Mouse (Mus musculus) heart, adult 2 months (tissue): Measurements from ENCODE around the gene Crtc1. TPM values are rescaled to one million over a fixed set of nuclear protein-coding genes. Genes with fewer than 3 reads are reported as not detected.

Experiments used
- DNase-seq, 2 experiments: peaks; one replicate each; pipeline ENCODE4 v3.0.0; 2021
- H3K27ac ChIP-seq: fragments of 200-600 bp; 2 replicates; pipeline ENCODE4 v1.8.1; 2022
- H3K27me3 ChIP-seq: fragments of 200-500 bp; 2 replicates; pipeline ENCODE4 v1.6.1; 2012; ENCODE audit warnings: mild to moderate bottlenecking, low read length, inconsistent platforms, mixed read lengths; ENCODE audit not compliant: control insufficient read depth, insufficient read depth
- H3K36me3 ChIP-seq: fragments of 200-500 bp; 2 replicates; pipeline ENCODE4 v1.6.1; 2012; ENCODE audit warnings: low read length, inconsistent platforms; ENCODE audit not compliant: control insufficient read depth, insufficient read depth
- H3K4me1 ChIP-seq: fragments of 200-500 bp; 2 replicates; pipeline ENCODE4 v1.6.1; 2011; ENCODE audit warnings: low read length; ENCODE audit not compliant: control insufficient read depth, insufficient read depth
- H3K4me3 ChIP-seq: fragments of 200-600 bp; 2 replicates; pipeline ENCODE4 v1.8.1; 2022
- H3K79me2 ChIP-seq: fragments of 200-500 bp; replicated peaks from 2 replicates; pipeline ENCODE4 v1.6.1; 2012; ENCODE audit warnings: mild to moderate bottlenecking, inconsistent platforms, low read length, moderate library complexity, mixed read lengths; ENCODE audit not compliant: control insufficient read depth, insufficient read depth
- H3K9ac ChIP-seq: fragments of 200-500 bp; 2 replicates; pipeline ENCODE4 v1.6.1; 2012; ENCODE audit warnings: low read depth, mild to moderate bottlenecking, control low read depth, inconsistent platforms, low read length, mixed read lengths
- CTCF ChIP-seq: fragments of 200-600 bp; IDR thresholded peaks from 2 replicates; pipeline ENCODE4 v1.8.1; 2022; ENCODE audit warnings: antibody characterized with exemption, mild to moderate bottlenecking, moderate library complexity
- EP300 ChIP-seq: fragments of 200-500 bp; IDR thresholded peaks from 2 replicates; pipeline ENCODE4 v1.6.1; 2011; ENCODE audit warnings: low read depth, low read length, control low read depth; ENCODE audit not compliant: insufficient read depth
- POLR2A ChIP-seq: fragments of 200-500 bp; IDR thresholded peaks from 2 replicates; pipeline ENCODE4 v1.6.1; 2011; ENCODE audit warnings: mild to moderate bottlenecking, low read depth, low read length, control low read depth; ENCODE audit not compliant: insufficient read depth
- WGBS: fragments of 180-500 bp; shearing (Covaris S2); methylation state at CpG from one replicate; pipeline ENCODE4 v1.1.7; 2018; 5-methylcytosine and 5-hydroxymethylcytosine counted together
- intact Hi-C: fragments of 180-260 bp; cut with DNase I; formaldehyde crosslinking; loops from one replicate; pipeline ENCODE4 v1.15.1; 2025
- polyA plus RNA-seq: library from polyadenylated mRNA; depleted of rRNA; stranded (reverse); fragments of >200 nt; gene quantifications from 2 replicates; pipeline ENCODE4 v1.2.3, GENCODE M21; 2012
- total RNA-seq, 2 experiments: library from RNA; stranded (reverse); gene quantifications; 2 replicates each; pipeline ENCODE4 v1.2.3; 2021

The Crtc1 gene
- total and polyA plus RNA-seq, 3 experiments: 7.4 to 14.9 (median 8.1) TPM

GRCm38 (mm10) chr8:70409455-70409871, 29.9 kb downstream of the Crtc1 start:
- H3K36me3 ChIP-seq: no peaks in the 10 kb centered on the region
- DNase-seq: peak; percentile 33 to 40
- 37% methylated on average over 9 of the region's 9 CpGs for WGBS
- H3K4me3 ChIP-seq: no peak overlapping the region
- H3K27ac ChIP-seq: no peak overlapping the region
- no peak overlapping the region for H3K9ac ChIP-seq
- H3K79me2 ChIP-seq: no peaks in the 10 kb centered on the region
- H3K4me1 ChIP-seq: no peaks in the 10 kb centered on the region
- intact Hi-C loops: no loop called here
- no peak for TF ChIP-seq CTCF
- no peak for TF ChIP-seq EP300
- TF ChIP-seq POLR2A: no peak
- H3K27me3 ChIP-seq: no peaks in the 10 kb centered on the region

GRCm38 (mm10) chr8:70409019-70409418, 30.4 kb downstream of the Crtc1 start:
- 92% methylated on average over 10 of the region's 10 CpGs for WGBS
- intact Hi-C loops: no loop called here
- no peak overlapping the region for H3K9ac ChIP-seq
- no peak for DNase-seq
- H3K4me3 ChIP-seq: no peak overlapping the region
- no peak overlapping the region for H3K27ac ChIP-seq
- no peaks in the 10 kb centered on the region for H3K27me3 ChIP-seq
- no peaks in the 10 kb centered on the region for H3K36me3 ChIP-seq
- H3K4me1 ChIP-seq: no peaks in the 10 kb centered on the region
- no peaks in the 10 kb centered on the region for H3K79me2 ChIP-seq
- TF ChIP-seq CTCF (no peak), POLR2A (no peak), EP300 (no peak)

GRCm38 (mm10) chr8:70408301-70408700, 31.1 kb downstream of the Crtc1 start:
- WGBS: 75% methylated on average over 6 of the region's 6 CpGs
- intact Hi-C loops: no loop called here
- H3K27ac ChIP-seq: no peak overlapping the region

GRCm38 (mm10) chr8:70406427-70407069, 32.8 kb downstream of the Crtc1 start:
- TF ChIP-seq EP300 (no peak), POLR2A (no peak), CTCF (no peak)
- Histone ChIP-seq H3K79me2 (no peaks in the 10 kb centered on the region), H3K4me3 (no peak overlapping the region), H3K4me1 (no peaks in the 10 kb centered on the region), H3K27me3 (no peaks in the 10 kb centered on the region), H3K9ac (no peak overlapping the region), H3K36me3 (no peaks in the 10 kb centered on the region), H3K27ac (no peak overlapping the region)
- intact Hi-C loops: no loop called here
- 87% methylated on average over 11 of the region's 11 CpGs for WGBS
- no peak for DNase-seq

More at GRCm38 (mm10) chr8:70408301-70408700, 31.1 kb downstream of the Crtc1 start:
- H3K9ac ChIP-seq: no peak overlapping the region
- no peaks in the 10 kb centered on the region for H3K36me3 ChIP-seq
- no peaks in the 10 kb centered on the region for H3K27me3 ChIP-seq
- no peak for DNase-seq
- H3K4me3 ChIP-seq: no peak overlapping the region
- no peaks in the 10 kb centered on the region for H3K4me1 ChIP-seq
- TF ChIP-seq EP300: no peak
- no peak for TF ChIP-seq CTCF
- TF ChIP-seq POLR2A: no peak
- no peaks in the 10 kb centered on the region for H3K79me2 ChIP-seq

- H3K9ac ChIP-seq: no peak overlapping the region
- intact Hi-C loops: no loop called here
- no peaks in the 10 kb centered on the region for H3K36me3 ChIP-seq
- no peak for DNase-seq
- TF ChIP-seq POLR2A (no peak), CTCF (no peak), EP300 (no peak)
- no peaks in the 10 kb centered on the region for H3K27me3 ChIP-seq
- no peak overlapping the region for H3K27ac ChIP-seq
- H3K4me1 ChIP-seq: no peaks in the 10 kb centered on the region
- H3K79me2 ChIP-seq: no peaks in the 10 kb centered on the region
- H3K4me3 ChIP-seq: no peak overlapping the region
- 60% methylated on average over 7 of the region's 7 CpGs for WGBS
Measured at GRCm38 (mm10) chr8:70405189-70405588, 34.2 kb downstream of the Crtc1 start.

GRCm38 (mm10) chr8:70404212-70404611, 35.2 kb downstream of the Crtc1 start:
- no peaks in the 10 kb centered on the region for H3K36me3 ChIP-seq
- WGBS: 99% methylated on average over 3 of the region's 3 CpGs
- no peaks in the 10 kb centered on the region for H3K27me3 ChIP-seq
- intact Hi-C loops: no loop called here
- H3K4me1 ChIP-seq: no peaks in the 10 kb centered on the region
- no peak for DNase-seq
- H3K79me2 ChIP-seq: no peaks in the 10 kb centered on the region
- no peak overlapping the region for H3K4me3 ChIP-seq
- H3K27ac ChIP-seq: no peak overlapping the region
- TF ChIP-seq CTCF: peak; percentile 20; the same call in 1 of the 2 replicates
- TF ChIP-seq POLR2A: no peak
- no peak for TF ChIP-seq EP300
- H3K9ac ChIP-seq: no peak overlapping the region
